Mouse (Mus musculus) megakaryocyte, adult 5-6 weeks (primary cell): Measurements from ENCODE around the gene Bcl2a1a. TPM values are rescaled to one million over a fixed set of nuclear protein-coding genes. Genes with fewer than 3 reads are reported as not detected.
"Not testable (repeated sequence)": the region's sequence is repeated elsewhere in the genome, so short reads cannot be mapped to it uniquely, and the experiment has no call there.

ENCODE experiments used
- ATAC-seq: 2 replicates; pipeline ENCODE4 v1.8.0; 2016; ENCODE audit warnings: mild to moderate bottlenecking, inconsistent platforms; ENCODE audit not compliant: poor library complexity, severe bottlenecking
- total RNA-seq, 2 experiments: library from RNA; stranded (forward) in 1 of 2; stranded (reverse) in 1 of 2; fragments of 153-499, 151-499 nt in 1 of 2; fragments of 221-1000, 200-1000 nt in 1 of 2; gene quantifications; 2 replicates each; pipeline versions ENCODE4 v1.2.3 to v1.2.4; 2015 to 2017

The Bcl2a1a gene
- 1.2 and 5.6 TPM in 2 replicates for total RNA-seq (2015)
- 1.4 and 3.7 TPM in 2 replicates for total RNA-seq (2017)

DNA sequence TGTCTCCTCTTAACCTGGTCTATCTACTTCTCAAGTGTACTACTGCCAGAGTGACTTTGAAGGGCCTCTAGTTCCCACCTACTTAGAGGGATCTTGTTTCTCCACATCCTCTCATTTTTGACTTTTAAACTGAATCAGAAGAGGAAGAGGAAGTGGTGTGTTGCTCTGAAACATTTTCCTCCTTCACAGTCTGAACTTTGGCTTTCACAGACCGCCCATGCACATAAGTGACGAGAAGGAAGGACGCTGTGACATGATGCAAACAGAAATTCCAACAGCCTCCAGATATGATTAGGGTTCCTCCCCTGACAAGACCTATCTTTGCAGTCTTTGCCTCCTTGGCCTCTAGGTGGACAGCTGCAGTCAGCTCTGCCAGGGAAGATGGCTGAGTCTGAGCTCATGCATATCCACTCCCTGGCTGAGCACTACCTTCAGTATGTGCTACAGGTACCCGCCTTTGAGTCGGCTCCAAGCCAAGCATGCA is at the start of gene Bcl2a1a:
TSS of gene Bcl2a1a (plus strand) at position 231 of the 484 bp plus-strand sequence.
- ATAC-seq = peak; percentile 73

DNA sequence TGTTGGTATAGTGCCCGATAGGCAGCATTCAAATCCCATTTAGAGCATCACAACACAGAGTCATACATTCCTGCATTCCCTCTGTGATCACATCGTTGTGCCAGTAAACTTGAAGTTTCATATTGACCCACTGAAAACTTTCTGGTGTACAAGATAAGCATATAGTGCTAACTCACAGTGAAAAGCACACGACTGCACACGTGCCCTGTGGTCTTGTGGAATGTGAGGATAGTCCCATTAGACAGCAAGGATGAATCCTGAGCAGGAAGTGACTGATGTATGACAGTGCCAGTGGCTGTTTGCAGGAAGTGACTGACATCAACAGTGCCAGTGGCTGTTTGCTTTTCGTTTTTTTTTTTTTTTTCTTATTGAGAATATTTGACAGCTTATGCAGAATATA is 40.1 kb upstream of the Bcl2a1a start:
- not testable (repeated sequence) for ATAC-seq

DNA sequence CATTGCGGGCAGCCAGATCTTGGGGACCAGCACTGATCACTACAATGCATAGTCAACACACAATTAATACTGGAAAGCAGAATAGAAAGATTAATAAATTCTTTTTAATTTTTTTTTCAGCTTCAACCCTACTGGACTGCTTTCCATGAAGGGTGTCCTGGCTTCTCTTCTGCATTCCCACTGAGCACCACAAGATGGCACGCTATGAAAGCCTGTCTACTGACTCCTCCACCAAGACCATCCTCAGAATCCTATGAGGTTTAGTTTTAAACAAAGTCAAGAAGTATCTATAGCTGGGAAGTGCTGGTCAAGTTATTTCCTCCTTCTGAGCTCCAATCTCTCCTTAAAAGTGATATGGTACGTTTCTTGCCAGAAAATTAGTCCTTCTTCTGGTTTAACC is 18.4 kb upstream of the Bcl2a1a start:
- ATAC-seq = peak; percentile 94

DNA sequence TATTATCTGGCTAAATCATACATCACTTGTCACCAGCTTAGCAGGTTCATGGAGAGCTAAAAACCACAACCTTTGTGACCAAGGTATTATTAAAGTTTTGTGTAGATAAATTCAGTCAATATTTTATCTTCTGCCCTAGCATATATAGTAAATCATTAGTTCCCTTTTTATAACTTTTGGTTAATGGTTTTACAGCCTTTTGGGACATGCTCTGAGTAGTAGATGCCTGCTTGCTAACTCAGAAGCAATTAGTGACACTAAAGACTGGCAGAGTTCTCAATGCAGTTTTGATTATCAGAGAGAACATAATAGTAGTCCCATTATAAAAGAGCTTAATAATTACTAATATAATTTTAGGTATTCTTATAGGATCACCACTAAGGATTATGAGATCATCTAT is 5.2 kb upstream of the Bcl2a1a start:
- not testable (repeated sequence) for ATAC-seq

DNA sequence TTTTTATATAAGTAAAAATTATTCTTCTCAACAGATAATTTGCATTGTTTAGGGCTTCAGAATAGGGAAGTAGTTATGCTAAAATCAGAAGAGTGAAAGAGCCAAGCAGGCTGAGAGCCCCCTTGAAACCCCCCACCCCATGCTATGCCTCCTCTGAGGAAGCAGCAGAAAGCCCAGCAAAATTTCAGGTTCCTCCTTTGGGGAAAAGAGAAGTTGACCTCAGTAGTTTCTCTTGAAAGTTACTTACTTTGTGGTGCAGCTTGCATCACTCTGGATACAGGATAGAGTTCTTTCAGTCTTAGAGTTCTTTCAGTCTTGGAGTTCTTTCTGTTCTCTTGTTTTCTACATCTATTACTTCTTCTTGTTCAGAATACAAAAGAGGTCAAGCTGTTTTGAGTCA is 3.5 kb upstream of the Bcl2a1a start:
- ATAC-seq = peak; percentile 71

DNA sequence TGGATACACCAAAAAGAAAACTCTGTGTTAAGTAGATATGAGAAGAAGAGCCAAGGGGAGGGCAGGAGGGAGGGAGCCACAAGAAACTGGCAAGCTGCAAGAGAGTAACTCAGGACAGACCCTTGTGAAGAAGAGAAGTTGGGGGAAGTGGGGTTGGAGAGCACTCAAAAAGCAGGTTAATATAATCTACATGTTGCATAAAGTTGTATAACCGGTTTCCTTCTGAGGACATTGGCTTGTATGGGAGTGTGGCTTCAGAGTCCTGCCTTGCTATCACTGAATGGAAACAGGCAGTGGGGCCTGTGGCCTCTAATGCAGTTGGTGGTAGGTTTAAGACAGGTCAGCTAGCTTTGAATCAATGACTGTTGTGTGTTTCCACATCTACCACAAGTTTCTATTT is 1.5 kb upstream of the Bcl2a1a start:
- ATAC-seq = 0 out of 2 replicates have a peak, but pooled peaks have one; percentile 3

DNA sequence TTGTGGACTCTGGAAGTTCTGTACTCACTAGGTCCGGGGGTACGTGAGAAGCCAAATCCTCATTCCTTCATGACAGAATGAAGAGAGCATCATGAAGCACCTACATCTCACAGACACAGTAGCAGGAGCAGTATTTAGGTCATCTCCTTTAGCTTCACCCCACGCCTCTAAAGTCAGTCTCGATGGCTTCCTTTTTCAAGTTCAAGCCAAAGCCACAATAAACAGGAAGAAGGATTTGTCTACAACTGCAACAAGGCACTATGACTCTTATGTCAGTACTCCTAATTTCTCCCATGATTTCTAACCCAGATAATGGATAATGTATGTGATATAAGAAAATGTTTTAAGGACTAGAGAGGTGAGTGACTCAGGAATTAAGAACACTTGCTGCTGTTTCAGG is 665 bp upstream of the Bcl2a1a start:
- peak; percentile 58 for ATAC-seq

DNA sequence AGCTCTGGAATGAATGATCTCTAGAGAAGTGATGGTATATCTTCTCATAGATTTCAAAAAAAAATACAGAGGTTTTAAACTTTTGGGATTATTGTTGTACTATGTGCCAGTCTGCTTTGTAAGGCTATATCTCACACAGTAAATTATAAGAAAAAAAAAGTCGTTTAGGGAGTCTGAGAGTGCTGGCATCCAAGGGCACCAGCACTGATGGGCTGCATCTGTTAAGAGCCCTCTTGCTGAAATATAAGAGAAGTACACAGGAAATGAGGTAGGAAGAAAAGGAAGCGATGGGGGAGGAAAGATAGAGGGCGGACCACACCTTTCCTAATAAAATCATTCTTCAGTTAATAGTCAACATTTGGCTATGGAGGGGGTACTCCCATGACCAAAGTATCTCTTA is 2.2 kb downstream of the Bcl2a1a start:
- ATAC-seq = no peak

DNA sequence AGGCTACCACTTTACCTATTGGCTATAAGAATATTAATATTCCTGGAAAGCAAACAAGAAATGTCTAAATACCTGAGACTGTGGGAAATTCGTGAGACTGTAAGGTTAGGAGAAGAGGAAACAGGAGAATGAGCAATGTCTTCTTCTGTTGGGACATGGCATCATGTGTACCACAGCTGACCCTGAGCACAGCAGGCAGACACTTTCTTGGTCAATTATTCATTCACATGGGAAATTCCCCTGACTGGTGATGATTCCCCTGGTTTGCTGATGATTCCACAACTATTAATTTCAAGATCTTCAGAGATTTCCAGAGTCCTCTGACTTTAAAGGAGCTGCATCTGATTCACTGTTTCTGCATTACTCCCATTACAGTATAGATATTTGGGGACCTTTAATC is 3.3 kb downstream of the Bcl2a1a start:
- not testable (repeated sequence) for ATAC-seq

DNA sequence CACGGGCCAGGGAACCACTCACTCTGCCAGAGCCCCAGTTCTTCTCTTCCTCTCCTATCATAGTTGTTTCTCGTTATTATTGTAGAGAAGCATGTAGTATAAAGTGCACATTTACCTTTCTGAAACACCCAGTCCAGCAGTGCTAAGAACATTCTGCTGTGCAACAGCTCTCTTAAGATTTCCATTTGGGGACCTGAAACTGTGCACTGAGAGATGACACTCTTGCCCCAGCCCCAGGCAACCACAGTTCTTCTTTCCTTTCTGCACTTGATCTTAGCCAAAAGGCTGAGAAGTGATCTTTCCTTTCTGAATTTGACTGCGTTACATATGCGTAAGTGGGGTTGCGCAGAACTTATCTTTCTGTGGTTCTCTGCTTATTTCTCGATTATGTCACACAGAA is 9.8 kb downstream of the Bcl2a1a start:
- peak; percentile 74 for ATAC-seq

DNA sequence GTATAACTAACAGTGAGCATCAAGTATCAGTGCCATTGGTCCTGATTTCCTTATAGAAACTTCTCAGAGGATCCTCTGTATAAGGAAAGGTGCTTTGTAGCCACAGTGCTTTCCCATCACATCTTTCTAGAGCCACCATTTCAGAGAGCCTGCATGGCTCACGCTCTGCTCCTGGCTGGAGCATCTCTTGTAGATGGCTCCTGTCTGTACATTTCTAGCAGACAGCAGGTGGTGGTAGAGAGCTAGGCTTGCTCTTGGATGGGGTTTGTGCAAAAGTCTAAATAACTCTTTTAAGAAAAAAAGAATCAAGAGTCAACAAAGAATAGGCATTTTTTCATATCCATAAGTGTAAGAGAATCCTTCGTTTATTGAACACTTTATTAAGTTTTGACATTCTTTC is 12.8 kb downstream of the Bcl2a1a start:
- peak; percentile 59 for ATAC-seq

DNA sequence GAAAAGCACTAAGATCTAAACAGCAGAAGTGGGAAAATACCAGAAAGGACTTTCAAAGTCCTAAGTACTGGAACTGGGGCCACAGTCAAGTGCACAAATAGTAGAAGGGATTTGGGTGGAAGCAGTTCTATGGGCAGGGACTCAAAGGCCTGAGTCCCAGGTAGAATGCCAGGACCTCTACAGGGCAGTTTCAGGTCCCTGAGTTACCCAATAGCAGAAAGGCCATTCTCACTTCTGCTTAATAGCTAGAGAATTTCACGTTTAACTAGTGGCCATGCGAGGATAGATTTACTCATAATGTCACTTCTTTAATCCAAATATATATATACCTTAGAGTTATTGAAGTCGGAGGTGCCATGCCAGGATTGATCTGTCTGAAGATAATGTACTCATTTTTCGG is 20.2 kb downstream of the Bcl2a1a start:
- ATAC-seq = peak; percentile 71

DNA sequence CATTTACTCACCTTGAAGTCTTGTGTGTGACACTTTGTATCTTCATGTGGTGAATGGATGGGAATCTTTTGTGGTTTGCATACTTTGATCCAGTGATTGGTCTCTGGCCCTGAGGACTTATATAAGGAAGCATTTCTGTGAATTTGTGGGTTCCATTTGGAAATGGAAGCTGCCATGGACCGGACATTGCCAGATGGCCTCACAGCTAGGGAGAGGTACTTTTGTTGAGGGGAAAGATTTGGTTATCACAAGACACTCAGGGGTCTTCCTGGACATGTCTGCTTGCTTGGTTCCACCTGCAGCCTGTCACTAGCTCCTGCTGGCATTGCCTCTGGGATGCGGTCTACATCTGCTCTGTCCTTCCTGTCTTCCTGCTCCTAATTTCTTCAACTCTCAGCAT is 23.1 kb downstream of the Bcl2a1a start:
- ATAC-seq = not testable (repeated sequence)

DNA sequence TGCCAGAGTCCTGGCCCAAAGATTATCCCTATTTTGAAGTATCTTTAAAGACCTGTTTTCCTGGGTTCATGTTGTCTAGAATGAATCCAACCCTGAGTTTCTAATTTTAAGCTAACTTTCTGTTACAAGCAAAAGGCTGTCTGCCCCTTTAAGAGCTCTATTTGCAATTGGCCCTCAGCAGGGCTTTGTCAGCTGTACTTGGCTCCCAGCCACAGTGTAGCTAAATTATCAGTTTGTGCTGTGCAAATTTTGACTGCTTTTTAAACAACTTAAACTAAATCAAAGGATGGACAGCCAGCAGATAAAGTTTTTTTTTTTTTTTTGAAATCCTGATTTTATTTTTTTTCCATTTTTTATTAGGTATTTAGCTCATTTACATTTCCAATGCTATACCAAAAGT is 44.8 kb downstream of the Bcl2a1a start:
- not testable (repeated sequence) for ATAC-seq

Other genes starting within 250 kb of the Bcl2a1a start
- gene Mthfsl, start 236.6 kb upstream of the Bcl2a1a start, total RNA-seq (2015) = 61.1 and 73.6 TPM in 2 replicates
- gene Mthfsl, start 236.6 kb upstream of the Bcl2a1a start, total RNA-seq (2017) = 20.3 and 24.8 TPM in 2 replicates
- gene Bcl2a1d, start 225.0 kb upstream of the Bcl2a1a start, total RNA-seq (2015) = 3.3 and 3.5 TPM in 2 replicates
- gene Bcl2a1d, start 225.0 kb upstream of the Bcl2a1a start, total RNA-seq (2017) = 5.6 and 8.0 TPM in 2 replicates
- not detected in 2 replicates for gene Trim43c, start 117.7 kb upstream of the Bcl2a1a start, total RNA-seq (2015)
- not detected in 2 replicates for gene Trim43c, start 117.7 kb upstream of the Bcl2a1a start, total RNA-seq (2017)
- not detected in 2 replicates for gene Trim43b, start 135.9 kb downstream of the Bcl2a1a start, total RNA-seq (2015)
- gene Trim43b, start 135.9 kb downstream of the Bcl2a1a start, total RNA-seq (2017) = not detected in 2 replicates
- gene Bcl2a1b, start 242.3 kb downstream of the Bcl2a1a start, total RNA-seq (2015) = 5.4 TPM in 2 replicates
- 7.6 and 9.9 TPM in 2 replicates for gene Bcl2a1b, start 242.3 kb downstream of the Bcl2a1a start, total RNA-seq (2017)
- gene Gm29094, start 242.5 kb downstream of the Bcl2a1a start, total RNA-seq (2015) = 2.2 TPM in 1 of 2 replicates, not detected in the other
- gene Gm29094, start 242.5 kb downstream of the Bcl2a1a start, total RNA-seq (2017) = 3.3 TPM in 1 of 2 replicates, not detected in the other